Mouse (Mus musculus): ENCODE data around the gene Zfp58. TPM values are rescaled to one million over a fixed set of nuclear protein-coding genes. Genes with fewer than 3 reads are reported as not detected.
"Not testable (repeated sequence)": the region's sequence is repeated elsewhere in the genome, so short reads cannot be mapped to it uniquely, and the experiment has no call there.

Zfp58 gene
- polyA plus RNA-seq, 1 experiment, result 3.2 TPM

DNA sequence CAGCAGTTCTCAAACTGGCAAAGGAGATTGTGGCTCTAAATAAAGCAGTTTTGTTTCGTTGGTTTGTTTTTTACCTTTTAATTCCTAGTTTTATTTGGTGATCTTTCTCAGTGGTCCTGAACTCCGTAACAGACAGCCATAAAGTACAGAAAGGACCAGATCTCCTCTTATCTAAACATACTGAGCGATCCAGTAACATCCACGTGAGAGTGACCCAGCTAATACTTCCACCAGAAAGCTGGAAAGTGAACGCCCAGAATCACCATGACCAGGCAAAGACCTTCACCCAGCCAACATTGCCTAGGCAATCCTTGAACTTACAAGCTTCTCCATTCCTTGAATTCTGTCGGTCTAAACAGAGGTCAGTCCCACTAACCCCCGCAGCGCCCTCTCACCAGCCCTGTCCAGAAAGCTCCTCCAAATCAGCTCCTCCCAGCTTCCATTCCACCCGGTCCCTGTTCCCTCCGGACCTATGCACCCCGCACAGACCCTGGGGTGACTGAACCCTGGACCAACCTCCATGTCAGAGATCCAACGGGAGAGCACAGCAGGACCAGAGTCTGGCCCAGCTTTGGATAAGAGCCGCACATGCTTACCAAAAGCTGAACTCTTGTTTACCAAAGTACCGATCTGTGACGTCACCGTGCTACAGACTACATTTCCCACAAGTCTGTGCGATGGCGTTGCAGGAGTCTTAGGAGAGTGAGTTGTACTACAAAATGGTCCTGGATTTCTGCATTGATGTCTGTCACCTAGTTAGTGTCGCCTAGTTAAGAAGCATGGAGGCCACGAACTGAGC is 16.5 kb downstream of the Zfp58 start, which contains the start of gene Zfp874b:
Gene Zfp874b, minus strand, starts transcription at position 634 of the 799 bp plus-strand sequence.
- Histone ChIP-seq H3K4me1 (ENCODE audit: control insufficient read depth, insufficient read depth, low read length) (peaks cover 7% of the 10 kb centered on the region), H3K36me3 (ENCODE audit: control insufficient read depth, insufficient read depth, low read length) (no peaks in the 10 kb centered on the region), H3K27ac (ENCODE audit: control insufficient read depth, insufficient read depth, low read depth, low read length) (peak within 1 kb of the TSS; percentile 78), H3K27me3 (ENCODE audit: control insufficient read depth, insufficient read depth, low read length) (no peaks in the 10 kb centered on the region), H3K4me3 (ENCODE audit: control insufficient read depth, low read depth, low read length) (peak within 1 kb of the TSS; percentile 89)
- TF ChIP-seq POLR2A (IDR thresholded peaks at IDR 0.05; ENCODE audit: control insufficient read depth, low read depth, low read length) (no peak), CTCF (IDR thresholded peaks at IDR 0.05; ENCODE audit: control insufficient read depth, insufficient read depth, insufficient replicate concordance, low read depth, low read length) (no peak)

GRCm38 (mm10) chr13:67481528-67481927 is 18.8 kb downstream of the Zfp58 start:
- H3K27me3 ChIP-seq (ENCODE audit: control insufficient read depth, insufficient read depth, low read length), result no peaks in the 10 kb centered on the region
- H3K4me3 ChIP-seq (ENCODE audit: control insufficient read depth, low read depth, low read length), result no peak overlapping the region
- TF ChIP-seq CTCF (IDR thresholded peaks at IDR 0.05; ENCODE audit: control insufficient read depth, insufficient read depth, insufficient replicate concordance, low read depth, low read length) (no peak), POLR2A (IDR thresholded peaks at IDR 0.05; ENCODE audit: control insufficient read depth, low read depth, low read length) (no peak)
- peaks cover 7% of the 10 kb centered on the region for H3K4me1 ChIP-seq (ENCODE audit: control insufficient read depth, insufficient read depth, low read length)
- H3K36me3 ChIP-seq (ENCODE audit: control insufficient read depth, insufficient read depth, low read length), result no peaks in the 10 kb centered on the region
- H3K27ac ChIP-seq (ENCODE audit: control insufficient read depth, insufficient read depth, low read depth, low read length), result no peak overlapping the region

GRCm38 (mm10) chr13:67469274-67469673 is 31.1 kb downstream of the Zfp58 start:
- no peak for TF ChIP-seq POLR2A (IDR thresholded peaks at IDR 0.05; ENCODE audit: control insufficient read depth, low read depth, low read length)
- no peak for TF ChIP-seq CTCF (IDR thresholded peaks at IDR 0.05; ENCODE audit: control insufficient read depth, insufficient read depth, insufficient replicate concordance, low read depth, low read length)
- Histone ChIP-seq H3K4me1 (ENCODE audit: control insufficient read depth, insufficient read depth, low read length) (no peaks in the 10 kb centered on the region), H3K27ac (ENCODE audit: control insufficient read depth, insufficient read depth, low read depth, low read length) (no peak overlapping the region), H3K4me3 (ENCODE audit: control insufficient read depth, low read depth, low read length) (no peak overlapping the region), H3K36me3 (ENCODE audit: control insufficient read depth, insufficient read depth, low read length) (no peaks in the 10 kb centered on the region), H3K27me3 (ENCODE audit: control insufficient read depth, insufficient read depth, low read length) (no peaks in the 10 kb centered on the region)

- H3K4me1 ChIP-seq (ENCODE audit: control insufficient read depth, insufficient read depth, low read length); H3K27ac ChIP-seq (ENCODE audit: control insufficient read depth, insufficient read depth, low read depth, low read length); H3K4me3 ChIP-seq (ENCODE audit: control insufficient read depth, low read depth, low read length); H3K27me3 ChIP-seq (ENCODE audit: control insufficient read depth, insufficient read depth, low read length); H3K36me3 ChIP-seq (ENCODE audit: control insufficient read depth, insufficient read depth, low read length): not testable (repeated sequence)
These were observed 36.7 kb downstream of the Zfp58 start for GRCm38 (mm10) chr13:67463506-67464185.

- Histone ChIP-seq H3K36me3 (ENCODE audit: control insufficient read depth, insufficient read depth, low read length) (no peaks in the 10 kb centered on the region), H3K27me3 (ENCODE audit: control insufficient read depth, insufficient read depth, low read length) (no peaks in the 10 kb centered on the region), H3K4me1 (ENCODE audit: control insufficient read depth, insufficient read depth, low read length) (peaks cover 5% of the 10 kb centered on the region), H3K4me3 (ENCODE audit: control insufficient read depth, low read depth, low read length) (no peak overlapping the region), H3K27ac (ENCODE audit: control insufficient read depth, insufficient read depth, low read depth, low read length) (peak overlapping the region; percentile 30; the same call in 1 of the 2 replicates)
- TF ChIP-seq POLR2A (IDR thresholded peaks at IDR 0.05; ENCODE audit: control insufficient read depth, low read depth, low read length) (no peak), CTCF (IDR thresholded peaks at IDR 0.05; ENCODE audit: control insufficient read depth, insufficient read depth, insufficient replicate concordance, low read depth, low read length) (no peak)
These were observed 48.4 kb downstream of the Zfp58 start for GRCm38 (mm10) chr13:67452021-67452309.

DNA sequence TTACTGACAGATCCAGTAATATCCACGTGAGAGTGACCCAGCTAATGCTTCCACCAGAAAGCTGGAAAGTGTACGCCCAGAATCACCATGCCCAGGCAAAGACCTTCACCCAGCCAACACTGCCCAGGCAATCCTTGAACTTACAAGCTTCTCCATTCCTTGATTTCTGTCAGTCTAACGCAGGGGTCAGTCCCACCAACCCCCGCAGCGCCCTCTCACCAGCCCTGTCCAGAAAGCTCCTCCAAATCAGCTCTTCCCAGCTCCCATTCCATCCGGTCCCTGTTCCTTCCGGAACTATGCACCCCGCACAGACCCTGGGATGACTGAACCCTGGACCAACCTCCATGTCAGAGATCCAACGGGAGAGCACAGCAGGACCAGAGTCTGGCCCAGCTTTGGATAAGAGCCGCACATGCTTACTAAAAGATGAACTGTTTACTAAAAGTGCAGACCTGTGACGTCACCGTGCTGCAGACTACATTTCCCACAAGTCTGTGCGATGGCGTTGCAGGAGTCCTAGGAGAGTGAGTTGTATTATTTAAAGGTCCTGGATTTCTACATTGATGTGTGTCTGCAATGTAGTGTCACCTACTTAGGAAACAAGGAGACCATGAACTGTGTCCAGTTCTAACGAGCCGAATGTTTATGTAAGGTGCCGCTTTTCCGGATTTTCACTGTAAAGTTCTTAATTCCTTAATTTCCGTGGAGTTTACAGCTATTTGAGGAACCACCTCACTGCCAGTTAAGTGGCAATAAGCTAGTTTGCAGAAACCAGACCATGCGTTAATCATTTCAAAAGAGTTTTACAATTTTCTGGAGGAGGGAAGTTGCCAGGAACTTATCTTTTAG is 49.0 kb downstream of the Zfp58 start, which contains the start of gene Zfp874a:
Gene Zfp874a, minus strand, starts transcription at position 453 of the 849 bp plus-strand sequence.
- peaks cover 5% of the 10 kb centered on the region for H3K4me1 ChIP-seq (ENCODE audit: control insufficient read depth, insufficient read depth, low read length)
- TF ChIP-seq CTCF (IDR thresholded peaks at IDR 0.05; ENCODE audit: control insufficient read depth, insufficient read depth, insufficient replicate concordance, low read depth, low read length), result no peak
- no peak for TF ChIP-seq POLR2A (IDR thresholded peaks at IDR 0.05; ENCODE audit: control insufficient read depth, low read depth, low read length)
- no peaks in the 10 kb centered on the region for H3K27me3 ChIP-seq (ENCODE audit: control insufficient read depth, insufficient read depth, low read length)
- peak within 1 kb of the TSS; percentile 90 for H3K4me3 ChIP-seq (ENCODE audit: control insufficient read depth, low read depth, low read length)
- H3K36me3 ChIP-seq (ENCODE audit: control insufficient read depth, insufficient read depth, low read length), result no peaks in the 10 kb centered on the region
- H3K27ac ChIP-seq (ENCODE audit: control insufficient read depth, insufficient read depth, low read depth, low read length), result peak within 1 kb of the TSS; percentile 72

Other genes with a start within 250 kb of the Zfp58 start
- gene Zfp458, start 222.1 kb downstream of the Zfp58 start, polyA plus RNA-seq (2012; rRNA removed), result 1.3 and 1.5 TPM in 2 replicates
- gene Zfp457, start 194.1 kb downstream of the Zfp58 start, polyA plus RNA-seq (2012; rRNA removed), result 1.2 and 1.5 TPM in 2 replicates
- 0.47 and 0.52 TPM in 2 replicates for gene Zfp595, start 168.0 kb downstream of the Zfp58 start, polyA plus RNA-seq (2012; rRNA removed)
- gene Gm28044, start 140.0 kb downstream of the Zfp58 start, polyA plus RNA-seq (2012; rRNA removed), result not detected in 2 replicates
- 0.19 and 0.27 TPM in 2 replicates for gene Zfp953, start 139.9 kb downstream of the Zfp58 start, polyA plus RNA-seq (2012; rRNA removed)
- not detected in 2 replicates for gene Gm28041, start 124.8 kb downstream of the Zfp58 start, polyA plus RNA-seq (2012; rRNA removed)
- gene Zfp456, start 124.7 kb downstream of the Zfp58 start, polyA plus RNA-seq (2012; rRNA removed), result 0.06 and 0.09 TPM in 2 replicates
- gene Zfp429, start 100.7 kb downstream of the Zfp58 start, polyA plus RNA-seq (2012; rRNA removed), result 0.17 and 0.60 TPM in 2 replicates
- 0.14 and 0.62 TPM in 2 replicates for gene Zfp459, start 79.1 kb downstream of the Zfp58 start, polyA plus RNA-seq (2012; rRNA removed)
- gene Zfp874a, start 48.9 kb downstream of the Zfp58 start, polyA plus RNA-seq (2012; rRNA removed), result 0.65 and 0.70 TPM in 2 replicates
- gene Zfp874b, start 16.3 kb downstream of the Zfp58 start, polyA plus RNA-seq (2012; rRNA removed), result 0.85 and 0.86 TPM in 2 replicates
- not detected in 2 replicates for gene Gm26965, start 25.6 kb upstream of the Zfp58 start, polyA plus RNA-seq (2012; rRNA removed)
- 59.3 and 86.0 TPM in 2 replicates for gene Zfp87, start 25.6 kb upstream of the Zfp58 start, polyA plus RNA-seq (2012; rRNA removed)
- gene Zfp748, start 53.3 kb upstream of the Zfp58 start, polyA plus RNA-seq (2012; rRNA removed), result 2.0 and 2.6 TPM in 2 replicates
- 0.32 and 0.34 TPM in 2 replicates for gene Zfp729b, start 109.2 kb upstream of the Zfp58 start, polyA plus RNA-seq (2012; rRNA removed)
- not detected in 2 replicates for gene Gm49345, start 137.2 kb upstream of the Zfp58 start, polyA plus RNA-seq (2012; rRNA removed)
- 0.38 and 0.47 TPM in 2 replicates for gene Zfp729a, start 137.2 kb upstream of the Zfp58 start, polyA plus RNA-seq (2012; rRNA removed)
- gene Zfp738, start 186.5 kb upstream of the Zfp58 start, polyA plus RNA-seq (2012; rRNA removed), result 1.4 and 1.9 TPM in 2 replicates
- gene Zfp65, start 228.6 kb upstream of the Zfp58 start, polyA plus RNA-seq (2012; rRNA removed), result 1.4 and 1.5 TPM in 2 replicates